Mouse (Mus musculus) testis, adult 2 months (tissue): ENCODE measurements at regions not wholly inside any gene's neighbourhood (a gene's known extent, or its start where the extent isn't known, plus 50 kb on each side); places are given as distances from the start of the nearest gene placed in this dataset.

Experiments used
- H3K27ac ChIP-seq: fragments of 200-500 bp; 2 replicates; pipeline ENCODE4 v1.5.1; 2012; ENCODE audit warnings: low read depth, low read length; ENCODE audit not compliant: control insufficient read depth, insufficient read depth
- H3K27me3 ChIP-seq: fragments of 200-500 bp; 2 replicates; pipeline ENCODE4 v1.6.1; 2012; ENCODE audit warnings: mild to moderate bottlenecking, low read length, moderate library complexity; ENCODE audit not compliant: control insufficient read depth, insufficient read depth
- H3K36me3 ChIP-seq: fragments of 200-500 bp; 2 replicates; pipeline ENCODE4 v1.6.1; 2012; ENCODE audit warnings: mild to moderate bottlenecking, low read length; ENCODE audit not compliant: control insufficient read depth, insufficient read depth
- H3K4me1 ChIP-seq: fragments of 200-500 bp; 2 replicates; pipeline ENCODE4 v1.6.1; 2012; ENCODE audit warnings: low read length; ENCODE audit not compliant: control insufficient read depth, insufficient read depth
- H3K4me3 ChIP-seq: fragments of 200-500 bp; 2 replicates; pipeline ENCODE4 v1.5.1; 2012; ENCODE audit warnings: low read depth, mild to moderate bottlenecking, low read length, moderate library complexity, mixed read lengths; ENCODE audit not compliant: control insufficient read depth
- CTCF ChIP-seq: fragments of 200-500 bp; IDR thresholded peaks from 2 replicates; pipeline ENCODE4 v1.5.1; 2012; ENCODE audit warnings: low read depth, mild to moderate bottlenecking, inconsistent platforms, low read length, moderate library complexity; ENCODE audit not compliant: control insufficient read depth, insufficient read depth, insufficient replicate concordance
- POLR2A ChIP-seq: fragments of 200-500 bp; IDR thresholded peaks from 2 replicates; pipeline ENCODE4 v1.6.1; 2012; ENCODE audit warnings: low read depth, mild to moderate bottlenecking, inconsistent platforms, low read length, moderate library complexity; ENCODE audit not compliant: control insufficient read depth

- no peak for TF ChIP-seq POLR2A
- Histone ChIP-seq H3K27ac (no peak overlapping the region), H3K4me1 (peaks cover 5% of the 10 kb centered on the region), H3K36me3 (no peaks in the 10 kb centered on the region), H3K27me3 (no peaks in the 10 kb centered on the region), H3K4me3 (no peak overlapping the region)
Observed at GRCm38 (mm10) chr10:111842321-111842775, 130.1 kb upstream of the Krr1 start.

- Histone ChIP-seq H3K36me3 (no peaks in the 10 kb centered on the region), H3K4me1 (peaks cover 5% of the 10 kb centered on the region), H3K27me3 (no peaks in the 10 kb centered on the region), H3K27ac (no peak overlapping the region), H3K4me3 (no peak overlapping the region)
- TF ChIP-seq POLR2A (no peak), CTCF (no peak)
Observed at GRCm38 (mm10) chr10:111842896-111843295, 129.6 kb upstream of the Krr1 start.

- Histone ChIP-seq H3K4me3 (no peak overlapping the region), H3K27me3 (no peaks in the 10 kb centered on the region), H3K4me1 (peaks cover 5% of the 10 kb centered on the region), H3K36me3 (no peaks in the 10 kb centered on the region), H3K27ac (no peak overlapping the region)
- TF ChIP-seq CTCF: no peak
- TF ChIP-seq POLR2A: no peak
Observed at GRCm38 (mm10) chr10:111843301-111843700, 129.2 kb upstream of the Krr1 start.

GRCm38 (mm10) chr10:111844144-111844543, 128.3 kb upstream of the Krr1 start:
- Histone ChIP-seq H3K36me3 (no peaks in the 10 kb centered on the region), H3K27ac (no peak overlapping the region), H3K4me3 (no peak overlapping the region), H3K27me3 (no peaks in the 10 kb centered on the region), H3K4me1 (peaks cover 5% of the 10 kb centered on the region)
- no peak for TF ChIP-seq CTCF

GRCm38 (mm10) chr10:111845946-111846345, 126.5 kb upstream of the Krr1 start:
- no peak for TF ChIP-seq CTCF
- TF ChIP-seq POLR2A: no peak
- no peak overlapping the region for H3K4me3 ChIP-seq
- no peaks in the 10 kb centered on the region for H3K36me3 ChIP-seq
- H3K4me1 ChIP-seq: peaks cover 5% of the 10 kb centered on the region
- H3K27ac ChIP-seq: no peak overlapping the region
- no peaks in the 10 kb centered on the region for H3K27me3 ChIP-seq

- TF ChIP-seq POLR2A: no peak
- TF ChIP-seq CTCF: no peak
- Histone ChIP-seq H3K4me3 (no peak overlapping the region), H3K27me3 (no peaks in the 10 kb centered on the region), H3K27ac (no peak overlapping the region), H3K36me3 (no peaks in the 10 kb centered on the region), H3K4me1 (peaks cover 2% of the 10 kb centered on the region; the same call in 1 of the 2 replicates)
Observed at GRCm38 (mm10) chr10:111854254-111854653, 118.2 kb upstream of the Krr1 start.

GRCm38 (mm10) chr10:111855496-111855895, 117.0 kb upstream of the Krr1 start:
- H3K27me3 ChIP-seq: no peaks in the 10 kb centered on the region
- H3K36me3 ChIP-seq: no peaks in the 10 kb centered on the region
- no peak for TF ChIP-seq CTCF
- TF ChIP-seq POLR2A: no peak
- peaks cover 2% of the 10 kb centered on the region; the same call in 1 of the 2 replicates for H3K4me1 ChIP-seq
- no peak overlapping the region for H3K4me3 ChIP-seq
- H3K27ac ChIP-seq: no peak overlapping the region

- Histone ChIP-seq H3K4me3 (no peak overlapping the region), H3K27me3 (no peaks in the 10 kb centered on the region), H3K4me1 (peaks cover 2% of the 10 kb centered on the region; the same call in 1 of the 2 replicates), H3K36me3 (no peaks in the 10 kb centered on the region), H3K27ac (no peak overlapping the region)
- TF ChIP-seq POLR2A: no peak
- no peak for TF ChIP-seq CTCF
Observed at GRCm38 (mm10) chr10:111858403-111858802, 114.1 kb upstream of the Krr1 start.
